Mouse (Mus musculus) retina, postnatal 1 day (tissue): ENCODE measurements around the gene Peli2.
A peak's percentile ranks its signal among the peaks of the same experiment; 100 is the strongest.
"Not testable (repeated sequence)": the region's sequence is repeated elsewhere in the genome, so short reads cannot be mapped to it uniquely, and the experiment has no call there.

Experiments
- DNase-seq: peaks from one replicate; pipeline ENCODE4 v3.0.0-alpha.2; 2012

Peli2 gene

GRCm38 (mm10) chr14:48120752-48121528 is at the start of gene Peli2:
Gene Peli2 (plus strand): TSS chr14:48120823.
- DNase-seq: peak; percentile 81

GRCm38 (mm10) chr14:48072104-48072503 is 48.5 kb upstream of the Peli2 start:
- DNase-seq: no peak

GRCm38 (mm10) chr14:48073247-48074161 is 47.1 kb upstream of the Peli2 start:
- peak; percentile 81 for DNase-seq

- DNase-seq: not testable (repeated sequence)
Observed at GRCm38 (mm10) chr14:48079574-48079973, 41.0 kb upstream of the Peli2 start.

GRCm38 (mm10) chr14:48083836-48084812 is 36.5 kb upstream of the Peli2 start:
- peak; percentile 30 for DNase-seq

DNA sequence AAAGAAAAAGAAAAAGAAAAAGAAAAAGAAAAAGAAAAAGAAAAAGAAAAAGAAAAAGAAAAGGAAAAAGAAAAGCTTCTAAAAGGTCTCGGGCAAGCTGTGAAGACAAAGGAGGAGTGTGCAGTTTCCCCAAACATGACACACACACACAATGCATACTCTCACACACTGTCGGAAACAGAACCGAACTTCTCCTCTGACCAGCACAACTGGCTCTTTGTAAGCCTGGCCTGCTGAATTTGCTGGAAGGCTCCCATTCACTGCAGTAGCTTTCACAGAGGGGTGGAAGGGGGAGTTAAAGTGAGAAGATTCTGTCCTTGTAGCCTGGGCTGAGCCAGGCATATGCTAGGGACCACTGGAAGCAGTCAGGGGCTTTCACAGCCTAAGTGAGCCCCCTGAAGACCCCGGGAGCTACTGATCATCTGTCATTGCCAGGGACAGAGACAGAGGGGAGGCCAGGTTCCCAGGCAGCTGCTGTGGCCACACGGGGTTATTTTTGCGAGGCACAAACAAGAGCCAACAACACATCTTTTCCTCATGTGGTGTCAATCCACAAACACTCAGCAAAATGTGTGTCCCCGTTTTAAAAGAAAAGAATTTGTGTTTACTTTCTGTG is 33.8 kb upstream of the Peli2 start:
- DNase-seq: no peak

- no peak for DNase-seq
Observed at GRCm38 (mm10) chr14:48087298-48087830, 33.3 kb upstream of the Peli2 start.

- DNase-seq: no peak
Observed at GRCm38 (mm10) chr14:48090465-48090864, 30.2 kb upstream of the Peli2 start.

DNA sequence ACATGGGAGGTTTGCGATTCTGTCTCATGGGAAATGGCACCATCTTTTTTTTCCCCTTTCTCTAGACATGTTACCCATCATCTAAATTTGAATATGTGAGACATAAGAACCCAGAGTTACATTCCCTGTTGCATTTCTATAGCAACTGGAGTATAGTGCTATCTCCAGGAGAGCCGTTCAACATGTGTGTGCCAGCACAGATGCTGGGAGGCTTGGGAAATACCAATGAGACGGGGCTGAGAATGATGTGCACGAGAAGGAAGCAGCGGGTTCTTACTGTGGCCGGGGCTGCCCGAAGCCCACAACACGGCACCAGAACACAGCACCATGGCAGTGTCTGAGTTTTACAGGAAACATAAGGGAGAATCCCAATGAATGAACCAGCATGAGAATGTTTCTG is 29.5 kb upstream of the Peli2 start:
- DNase-seq: no peak

GRCm38 (mm10) chr14:48098253-48098652 is 22.4 kb upstream of the Peli2 start:
- no peak for DNase-seq

DNA sequence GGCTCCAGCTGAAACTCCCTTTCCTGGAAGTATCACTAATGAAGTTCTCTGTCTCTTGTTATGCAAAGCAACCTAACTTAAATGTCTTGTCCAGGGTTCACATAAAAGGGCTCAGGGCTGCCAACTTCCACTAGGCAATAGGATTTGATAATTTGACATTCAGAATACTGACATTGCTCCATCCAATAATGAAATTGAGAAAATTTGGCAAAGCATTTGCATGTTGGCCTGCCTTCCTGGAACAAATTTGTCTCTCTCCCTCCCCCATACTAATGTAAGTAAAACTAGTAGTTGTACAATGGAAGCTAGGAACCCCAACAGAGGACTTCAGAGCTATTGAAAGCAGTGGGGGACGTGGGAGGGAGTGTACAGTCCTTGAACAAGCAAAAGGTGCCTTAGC is 21.3 kb upstream of the Peli2 start:
- DNase-seq: no peak

DNA sequence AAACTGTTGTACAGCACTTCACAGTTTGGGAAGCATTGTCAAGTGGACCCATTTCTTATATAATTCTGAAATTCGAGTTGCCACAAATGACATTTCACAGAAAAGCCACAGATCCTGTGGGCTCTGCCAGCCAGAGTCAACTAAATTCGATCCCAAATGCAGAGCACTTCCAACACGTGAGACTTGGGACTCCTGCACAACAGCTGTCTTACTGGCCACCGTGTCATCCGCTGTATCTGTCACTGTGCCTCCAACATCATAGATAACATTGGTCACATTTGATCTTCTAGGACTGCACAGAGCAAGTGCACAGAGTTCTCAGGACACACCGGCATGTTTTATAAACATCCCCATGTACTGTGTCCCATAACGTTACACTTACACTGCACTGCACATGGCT is 14.2 kb upstream of the Peli2 start:
- DNase-seq: no peak

DNA sequence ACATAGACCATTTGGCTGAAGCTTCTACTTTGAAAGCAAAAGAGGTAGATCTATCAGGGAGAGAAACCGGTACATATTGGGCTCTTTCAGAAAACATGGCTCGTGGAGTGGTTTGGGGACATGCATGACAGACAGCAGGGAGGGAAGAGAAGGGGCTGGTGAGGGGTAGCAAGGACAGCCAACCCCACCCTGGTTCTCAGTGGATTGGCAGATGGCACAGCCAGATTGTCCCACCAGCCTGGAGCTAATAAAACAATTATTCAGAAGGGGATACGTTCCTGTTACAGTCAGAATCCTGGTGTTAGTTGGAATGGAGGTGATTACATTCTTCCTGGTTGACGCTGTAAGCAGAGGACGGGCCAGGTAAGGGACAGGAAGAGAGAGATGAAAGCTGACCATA is 2.6 kb upstream of the Peli2 start:
- no peak for DNase-seq

DNA sequence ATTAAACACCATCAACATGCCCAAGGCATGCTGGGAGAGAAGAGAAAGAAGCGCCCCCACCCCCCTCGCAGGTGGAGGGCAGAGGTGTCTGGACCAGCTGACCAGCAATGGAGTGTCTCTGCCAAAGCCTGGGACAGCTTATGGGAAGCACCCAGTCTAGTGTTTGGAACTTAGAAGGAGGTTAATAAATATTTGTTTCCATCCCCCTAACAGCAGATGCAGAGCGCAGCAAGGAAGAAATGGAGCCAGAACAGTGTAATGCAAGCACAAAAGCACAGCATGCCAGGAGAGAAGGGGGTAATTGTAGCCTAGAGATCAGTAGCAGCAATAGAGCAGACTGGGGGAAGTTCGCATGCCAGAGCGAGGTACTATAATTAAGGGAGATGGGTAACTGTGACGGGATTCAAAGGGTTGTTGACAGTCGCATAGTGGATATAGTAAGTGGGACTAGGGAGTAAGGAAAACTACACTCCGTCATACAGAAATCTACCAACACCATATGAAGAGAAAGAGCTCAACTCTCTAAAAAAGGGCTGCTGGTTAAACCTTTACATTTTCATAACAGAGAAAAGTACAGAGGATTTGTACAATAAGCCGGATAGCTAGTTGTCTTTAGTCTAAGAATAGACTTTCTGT is 1.5 kb upstream of the Peli2 start:
- DNase-seq: peak; percentile 68

DNA sequence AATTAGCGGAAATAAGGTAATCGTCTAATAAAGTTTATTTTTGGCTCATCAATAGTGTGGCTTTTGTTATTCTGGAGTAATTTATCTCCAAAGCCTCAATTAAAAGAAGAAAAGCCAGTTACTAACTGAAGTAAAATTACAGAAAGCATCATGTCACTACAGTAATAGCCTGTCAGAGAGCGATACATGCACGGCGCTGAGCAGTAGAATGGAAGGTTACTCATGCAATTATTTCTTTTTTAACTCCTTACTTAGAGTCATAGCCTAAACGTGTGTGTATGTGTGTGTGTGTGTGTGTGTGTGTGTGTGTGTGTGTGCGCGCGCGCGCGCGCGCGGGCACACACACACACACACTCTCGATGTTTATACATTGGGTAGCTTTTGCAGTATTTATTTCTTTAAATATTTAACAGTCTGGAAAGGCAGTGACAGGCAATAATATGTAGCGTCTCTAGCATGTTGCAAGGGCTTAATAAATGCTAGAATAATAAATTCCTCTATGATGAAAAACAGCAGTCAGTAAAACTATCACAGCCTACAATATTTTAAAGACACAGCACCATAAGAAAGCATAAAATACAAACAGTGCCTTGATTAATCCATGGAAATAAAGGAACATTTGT is 864 bp upstream of the Peli2 start:
- no peak for DNase-seq

DNA sequence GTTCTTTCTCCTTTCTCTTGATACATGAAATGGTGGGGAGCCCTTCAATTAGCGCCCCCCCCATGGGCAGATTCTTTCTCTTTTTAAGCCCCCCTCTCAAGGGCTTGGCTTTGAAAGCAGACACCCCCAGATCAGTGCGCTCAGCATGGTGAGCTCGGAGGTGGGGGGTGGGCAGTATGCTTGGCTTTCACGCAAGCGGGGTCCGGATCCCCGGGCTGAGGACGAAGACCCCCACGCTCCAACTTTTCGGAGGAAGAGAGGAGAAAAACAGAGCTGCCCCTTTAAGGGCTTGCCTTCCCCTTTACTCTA is 226 bp upstream of the Peli2 start:
- DNase-seq: no peak

- DNase-seq: peak; percentile 59
Observed at GRCm38 (mm10) chr14:48121529-48122517, 1.2 kb downstream of the Peli2 start.

DNA sequence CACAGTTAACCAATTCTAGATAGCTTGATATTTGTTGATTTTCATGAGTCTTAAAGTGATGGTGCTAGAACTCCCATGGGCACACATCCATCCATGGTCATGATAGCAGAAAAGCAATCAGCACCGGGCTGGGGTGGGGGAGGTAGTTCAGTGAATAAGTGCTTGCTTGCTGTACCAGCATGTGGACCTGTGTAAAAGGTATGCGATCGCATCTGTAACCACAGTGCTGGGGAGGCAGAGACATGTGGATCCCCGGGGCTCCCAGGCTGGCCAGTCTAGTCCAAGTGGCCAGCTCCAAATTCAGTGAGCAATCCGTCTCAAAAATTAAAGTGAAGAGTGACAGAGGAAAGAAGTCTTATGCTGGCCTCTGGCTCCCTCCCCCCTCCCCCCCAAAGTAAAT is 3.4 kb downstream of the Peli2 start:
- no peak for DNase-seq

DNA sequence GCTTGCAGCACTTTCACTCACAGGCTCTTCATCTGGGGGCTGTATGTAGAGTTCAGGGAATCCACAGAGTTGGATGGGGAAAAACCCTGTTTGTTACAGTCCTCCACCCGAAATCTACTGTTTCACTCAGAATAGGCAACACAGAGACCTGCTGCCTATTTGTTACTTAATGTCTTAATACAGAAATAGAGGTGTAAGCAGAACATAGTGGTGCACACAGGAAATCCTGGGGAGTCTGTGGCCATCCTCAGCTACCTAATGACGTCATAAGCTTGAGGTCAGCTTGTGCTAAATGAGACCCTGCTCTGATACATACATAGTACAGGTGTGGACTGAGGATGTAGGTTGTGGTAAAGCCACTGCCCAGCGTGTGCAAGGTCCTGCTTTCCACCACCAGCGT is 4.2 kb downstream of the Peli2 start:
- no peak for DNase-seq

GRCm38 (mm10) chr14:48125971-48126370 is 5.3 kb downstream of the Peli2 start:
- DNase-seq: no peak
